Mouse (Mus musculus): Measurements from ENCODE around the gene Syt12.

Gene Syt12

GRCm38 (mm10) chr19:4446661-4447420 is 30.4 kb downstream of the Syt12 start:
- peak; percentile 62 to 71 for DNase-seq

DNA sequence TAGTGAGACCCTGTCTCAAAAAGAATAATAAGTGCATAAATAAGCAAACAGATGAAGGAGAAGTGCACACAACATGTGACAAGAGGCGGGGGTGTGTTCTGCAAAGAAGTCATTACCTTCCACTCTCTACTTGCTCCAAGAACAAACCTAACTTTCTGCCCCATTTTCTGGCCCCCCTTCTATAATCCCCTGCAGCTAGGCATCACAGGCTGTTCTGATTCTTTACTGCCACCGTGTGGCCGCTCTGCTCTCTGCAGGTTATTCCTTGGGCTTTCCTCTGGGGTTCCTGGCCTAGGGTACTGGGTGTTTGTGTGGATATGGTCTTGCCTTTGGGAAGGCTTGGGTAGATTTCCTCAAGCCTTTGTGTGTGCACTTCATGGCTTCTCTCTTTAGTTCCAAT is 34.8 kb downstream of the Syt12 start:
- peak; percentile 89 to 90 for DNase-seq

- DNase-seq: peak in 1 of 2 experiments; percentile 44
Measured at GRCm38 (mm10) chr19:4441621-4442161, 35.6 kb downstream of the Syt12 start.

GRCm38 (mm10) chr19:4441090-4441591 is 36.1 kb downstream of the Syt12 start:
- DNase-seq: peak; percentile 74 to 84

DNA sequence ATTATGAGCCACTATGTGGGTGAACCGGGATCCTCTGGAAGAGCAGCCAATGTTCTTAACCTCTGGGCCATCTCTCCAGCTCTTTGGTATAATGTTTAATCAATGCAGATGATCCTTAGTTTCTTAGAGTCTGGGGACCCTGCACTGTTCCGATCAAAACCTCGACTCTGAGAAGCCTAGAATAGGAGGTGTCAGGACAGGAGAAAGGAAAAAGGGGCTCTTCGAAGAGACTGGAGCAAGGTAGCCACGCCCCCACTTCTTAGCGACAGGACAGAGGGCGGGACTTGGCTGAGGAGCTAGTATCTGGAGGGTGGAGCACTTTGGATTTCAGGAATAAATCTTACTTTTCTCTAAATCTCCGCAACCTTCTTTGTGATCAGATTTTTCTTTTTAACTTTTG is 37.0 kb downstream of the Syt12 start:
- no peak for DNase-seq

- no peak for DNase-seq
Measured at GRCm38 (mm10) chr19:4439161-4439801, 38.0 kb downstream of the Syt12 start, which contains the start of gene Rhod. TSS of gene Rhod (minus strand) at chr19:4439432.

- DNase-seq: no peak
Measured at GRCm38 (mm10) chr19:4438791-4439160, 38.5 kb downstream of the Syt12 start.

DNA sequence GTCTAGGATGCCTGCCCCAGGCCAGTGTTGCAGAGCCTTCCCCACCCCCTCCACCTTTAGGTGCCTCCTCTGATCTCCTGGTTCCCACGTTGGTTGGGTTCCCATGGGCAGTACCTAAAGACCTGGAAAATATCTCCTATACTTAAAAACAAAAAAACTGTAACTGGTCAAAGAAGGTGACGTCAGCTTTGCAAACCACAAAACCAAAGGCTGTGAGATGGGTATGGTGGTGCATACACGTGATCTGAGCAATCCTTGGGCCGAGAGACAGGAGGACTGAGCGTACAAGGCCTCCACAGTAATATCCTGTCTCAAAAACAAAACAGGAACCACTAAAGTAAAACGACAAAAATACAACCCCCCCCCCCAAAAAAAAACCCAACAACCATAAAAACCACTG is 39.4 kb downstream of the Syt12 start:
- no peak for DNase-seq

GRCm38 (mm10) chr19:4436254-4436653 is 41.0 kb downstream of the Syt12 start:
- DNase-seq: no peak

GRCm38 (mm10) chr19:4434999-4435398 is 42.2 kb downstream of the Syt12 start:
- no peak for DNase-seq

GRCm38 (mm10) chr19:4433756-4434155 is 43.5 kb downstream of the Syt12 start:
- no peak for DNase-seq

GRCm38 (mm10) chr19:4430091-4430620 is 47.1 kb downstream of the Syt12 start:
- no peak for DNase-seq

- DNase-seq: peak; percentile 56 to 65
Measured at GRCm38 (mm10) chr19:4425610-4426366, 51.5 kb downstream of the Syt12 start.

DNA sequence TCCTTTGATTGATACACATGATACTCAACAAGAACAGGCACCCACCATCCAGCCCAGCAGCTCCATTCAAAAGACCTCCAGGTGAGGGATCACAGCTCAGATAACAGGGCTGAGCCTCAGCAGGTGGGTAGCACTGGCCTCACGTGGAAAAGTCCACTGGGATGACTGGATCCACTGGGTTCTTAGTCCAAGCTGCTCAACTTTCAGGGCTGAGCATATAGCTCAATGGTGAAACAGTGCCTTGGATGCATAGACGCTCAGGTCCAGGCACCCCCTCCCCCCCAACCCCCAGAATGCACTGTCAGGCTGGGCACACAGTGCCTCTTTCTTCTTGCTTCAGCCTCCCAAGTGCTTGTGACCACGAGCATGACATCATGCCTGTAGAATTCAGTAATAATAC is 54.2 kb downstream of the Syt12 start:
- DNase-seq: no peak

- DNase-seq: no peak
Measured at GRCm38 (mm10) chr19:4422581-4422980, 54.7 kb downstream of the Syt12 start.

DNA sequence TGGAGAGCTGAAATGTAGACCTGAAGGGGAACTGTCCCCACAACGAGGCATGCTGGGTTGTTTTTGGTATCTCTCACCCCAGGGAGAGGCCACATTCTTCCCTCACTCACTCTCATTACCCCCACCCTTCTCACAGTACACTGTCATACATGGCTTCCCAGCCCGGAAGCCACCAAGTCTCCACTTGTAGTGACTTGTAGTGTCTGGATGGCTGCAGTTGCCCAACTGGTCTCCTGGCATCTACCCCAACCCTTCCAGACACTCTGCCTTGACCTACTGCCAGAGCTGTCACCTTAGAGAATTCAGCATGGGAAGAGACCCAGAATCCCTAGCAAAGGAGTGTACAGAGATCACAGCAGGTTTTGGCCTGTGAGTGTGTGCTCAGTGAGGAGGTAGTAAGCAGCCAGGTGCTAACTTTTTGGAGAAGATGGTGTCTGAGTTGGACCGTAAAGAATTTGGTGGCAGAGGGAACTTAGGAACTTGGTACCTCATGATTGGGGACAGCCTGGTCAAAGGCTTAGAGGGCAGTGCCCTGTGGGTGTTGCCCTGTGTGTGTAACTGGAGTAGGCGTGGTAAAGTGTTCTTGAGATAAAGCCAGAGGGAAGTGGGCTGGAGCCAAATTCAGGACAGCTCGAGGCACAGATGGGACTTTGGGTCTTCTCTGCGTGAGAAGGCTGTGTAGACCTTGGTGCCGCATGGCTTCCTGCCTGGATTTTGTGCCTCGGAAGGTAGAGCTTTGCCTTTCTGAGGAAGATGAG is 56.9 kb downstream of the Syt12 start:
- DNase-seq: peak; percentile 87 to 90

- DNase-seq: peak in 1 of 2 experiments; percentile 37
Measured at GRCm38 (mm10) chr19:4419711-4420110, 57.5 kb downstream of the Syt12 start.

DNA sequence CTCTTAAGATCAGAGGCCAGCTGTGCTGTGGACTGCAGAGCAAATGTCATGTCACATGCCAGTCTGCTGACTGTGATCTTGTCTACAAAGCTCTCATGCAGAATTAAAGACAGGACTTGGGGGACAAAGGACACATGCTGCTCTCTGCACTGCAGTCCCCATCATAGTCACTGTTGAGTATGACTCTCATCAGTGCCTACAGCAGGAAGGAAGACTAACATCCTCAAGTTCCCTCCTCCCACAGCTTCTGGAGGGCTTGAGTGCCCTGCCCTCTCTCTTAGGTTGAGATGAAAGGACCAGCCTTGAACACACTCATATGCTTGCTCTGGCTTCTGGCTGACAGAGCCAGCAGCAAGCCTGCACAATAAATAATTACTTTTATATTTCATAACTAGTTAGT is 59.5 kb downstream of the Syt12 start:
- DNase-seq: no peak

DNA sequence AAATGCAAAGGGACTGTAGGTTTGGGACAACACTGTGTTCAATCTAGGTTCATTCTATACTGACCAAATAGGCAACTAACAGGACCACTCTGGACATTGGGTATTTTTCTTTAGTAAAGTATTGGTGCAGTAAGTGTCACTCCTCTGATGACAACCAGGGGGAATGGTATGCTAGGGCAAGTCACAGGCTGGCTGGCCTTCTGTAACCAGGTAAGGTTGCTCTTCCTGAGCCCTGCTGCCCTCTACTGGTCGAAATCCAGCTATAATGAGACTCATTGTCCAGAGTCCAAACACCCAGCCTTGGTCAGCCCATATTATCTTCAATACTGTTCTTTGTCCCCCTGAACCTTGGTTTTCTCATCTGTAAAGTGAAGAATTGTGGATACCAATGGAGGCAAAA is 60.1 kb downstream of the Syt12 start:
- DNase-seq: peak; percentile 89 to 95

- DNase-seq: no peak
Measured at GRCm38 (mm10) chr19:4414631-4415030, 62.6 kb downstream of the Syt12 start.

DNA sequence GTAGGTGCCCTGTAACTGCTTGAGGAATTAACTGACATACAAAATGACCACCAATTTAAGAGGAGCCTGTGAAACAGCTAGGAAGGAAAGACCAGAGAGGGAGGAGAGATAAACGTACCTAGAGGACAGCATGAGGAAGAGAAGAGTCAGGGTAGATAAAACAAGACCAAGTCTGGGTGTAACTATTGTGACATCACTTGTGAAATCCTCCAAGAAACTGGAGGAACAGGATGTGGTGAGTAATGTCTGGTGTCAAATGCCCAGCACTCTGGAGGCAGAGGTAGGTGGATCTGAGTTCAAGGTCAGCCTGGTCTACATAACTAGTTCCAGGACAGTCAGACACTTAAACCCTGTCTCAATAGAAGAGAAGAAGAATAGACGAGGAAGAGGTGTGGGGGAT is 68.2 kb downstream of the Syt12 start:
- DNase-seq: no peak

- no peak for DNase-seq
Measured at GRCm38 (mm10) chr19:4404840-4405239, 72.4 kb downstream of the Syt12 start.
